Mouse (Mus musculus) E14TG2a.4 (cell line): ENCODE measurements around the gene Abcg5.

Experiments used
- H3K27me3 ChIP-seq: 2 replicates; pipeline ENCODE4 v1.6.1; 2014; ENCODE audit warnings: low read length, control low read depth; ENCODE audit not compliant: insufficient read depth
- H3K36me3 ChIP-seq: 2 replicates; pipeline ENCODE4 v1.6.1; 2014; ENCODE audit warnings: low read length, control low read depth; ENCODE audit not compliant: insufficient read depth
- H3K4me1 ChIP-seq: replicated peaks from 2 replicates; pipeline ENCODE4 v1.6.1; 2014; ENCODE audit warnings: low read depth, low read length, control low read depth
- H3K4me3 ChIP-seq: replicated peaks from 2 replicates; pipeline ENCODE4 v1.5.1; 2014; ENCODE audit warnings: mild to moderate bottlenecking, low read length
- H3K9me3 ChIP-seq: 2 replicates; pipeline ENCODE4 v1.6.1; 2014; ENCODE audit warnings: low read length, control low read depth
- CTCF ChIP-seq: conservative IDR thresholded peaks from 2 replicates; pipeline ENCODE4 v1.5.1; 2014; ENCODE audit warnings: low read length
- NANOG ChIP-seq: IDR thresholded peaks from 2 replicates; pipeline ENCODE4 v1.6.1; 2014; ENCODE audit warnings: borderline replicate concordance, low read length, mixed read lengths
- POU5F1 ChIP-seq: IDR thresholded peaks from 2 replicates; pipeline ENCODE4 v1.6.1; 2014; ENCODE audit warnings: low read length, borderline replicate concordance

The Abcg5 gene

GRCm38 (mm10) chr17:84693741-84694140 is 10.9 kb upstream of the Abcg5 start:
- Histone ChIP-seq H3K36me3 (no peaks in the 10 kb centered on the region), H3K9me3 (peaks cover 6% of the 10 kb centered on the region; the same call in 1 of the 2 replicates), H3K27me3 (peaks cover 61% of the 10 kb centered on the region), H3K4me1 (peaks cover 16% of the 10 kb centered on the region), H3K4me3 (no peak overlapping the region)
- TF ChIP-seq POU5F1 (no peak), NANOG (no peak), CTCF (no peak)

- H3K4me1 ChIP-seq, result peaks cover 16% of the 10 kb centered on the region
- no peak overlapping the region for H3K4me3 ChIP-seq
- TF ChIP-seq CTCF (no peak), NANOG (no peak), POU5F1 (no peak)
- H3K27me3 ChIP-seq, result peaks cover 37% of the 10 kb centered on the region
- peaks cover 6% of the 10 kb centered on the region; the same call in 1 of the 2 replicates for H3K9me3 ChIP-seq
- no peaks in the 10 kb centered on the region for H3K36me3 ChIP-seq
Observed at GRCm38 (mm10) chr17:84690111-84690510, 7.3 kb upstream of the Abcg5 start.

GRCm38 (mm10) chr17:84689316-84689715 is 6.5 kb upstream of the Abcg5 start:
- no peak overlapping the region for H3K4me3 ChIP-seq
- H3K4me1 ChIP-seq, result peaks cover 16% of the 10 kb centered on the region
- H3K36me3 ChIP-seq, result no peaks in the 10 kb centered on the region
- no peak for TF ChIP-seq NANOG
- TF ChIP-seq POU5F1, result no peak
- TF ChIP-seq CTCF, result no peak
- H3K9me3 ChIP-seq, result peaks cover 6% of the 10 kb centered on the region; the same call in 1 of the 2 replicates
- H3K27me3 ChIP-seq, result peaks cover 32% of the 10 kb centered on the region

- H3K4me1 ChIP-seq, result peaks cover 16% of the 10 kb centered on the region
- TF ChIP-seq NANOG (no peak), POU5F1 (no peak), CTCF (no peak)
- no peak overlapping the region for H3K4me3 ChIP-seq
- peaks cover 5% of the 10 kb centered on the region; the same call in 1 of the 2 replicates for H3K9me3 ChIP-seq
- H3K36me3 ChIP-seq, result no peaks in the 10 kb centered on the region
- H3K27me3 ChIP-seq, result peaks cover 33% of the 10 kb centered on the region
Observed at GRCm38 (mm10) chr17:84688834-84689233, 6.0 kb upstream of the Abcg5 start.

GRCm38 (mm10) chr17:84687994-84688393 is 5.2 kb upstream of the Abcg5 start:
- Histone ChIP-seq H3K4me3 (no peak overlapping the region), H3K27me3 (peaks cover 28% of the 10 kb centered on the region), H3K9me3 (no peaks in the 10 kb centered on the region), H3K4me1 (peaks cover 16% of the 10 kb centered on the region), H3K36me3 (no peaks in the 10 kb centered on the region)
- no peak for TF ChIP-seq CTCF
- no peak for TF ChIP-seq POU5F1
- no peak for TF ChIP-seq NANOG

- no peaks in the 10 kb centered on the region for H3K36me3 ChIP-seq
- no peaks in the 10 kb centered on the region for H3K4me1 ChIP-seq
- peaks cover 25% of the 10 kb centered on the region; the same call in 1 of the 2 replicates for H3K27me3 ChIP-seq
- TF ChIP-seq POU5F1 (no peak), CTCF (no peak)
- H3K9me3 ChIP-seq, result no peaks in the 10 kb centered on the region
- H3K4me3 ChIP-seq, result no peak overlapping the region
Observed at GRCm38 (mm10) chr17:84685286-84685685, 2.5 kb upstream of the Abcg5 start.

- H3K9me3 ChIP-seq, result no peaks in the 10 kb centered on the region
- H3K4me3 ChIP-seq, result no peak overlapping the region
- no peaks in the 10 kb centered on the region for H3K4me1 ChIP-seq
- H3K36me3 ChIP-seq, result no peaks in the 10 kb centered on the region
- peaks cover 25% of the 10 kb centered on the region; the same call in 1 of the 2 replicates for H3K27me3 ChIP-seq
- TF ChIP-seq POU5F1 (no peak), NANOG (no peak)
Observed at GRCm38 (mm10) chr17:84684284-84684683, 1.5 kb upstream of the Abcg5 start.

- Histone ChIP-seq H3K27me3 (peaks cover 36% of the 10 kb centered on the region), H3K9me3 (no peaks in the 10 kb centered on the region), H3K4me3 (no peak overlapping the region), H3K36me3 (no peaks in the 10 kb centered on the region), H3K4me1 (no peaks in the 10 kb centered on the region)
- TF ChIP-seq POU5F1, result no peak
- TF ChIP-seq NANOG, result no peak
- no peak for TF ChIP-seq CTCF
Observed at GRCm38 (mm10) chr17:84681670-84682069, 1.1 kb downstream of the Abcg5 start.

GRCm38 (mm10) chr17:84677595-84677994 is 5.2 kb downstream of the Abcg5 start:
- H3K4me3 ChIP-seq, result no peak overlapping the region
- no peaks in the 10 kb centered on the region for H3K36me3 ChIP-seq
- no peak for TF ChIP-seq NANOG
- TF ChIP-seq POU5F1, result no peak
- TF ChIP-seq CTCF, result no peak
- peaks cover 6% of the 10 kb centered on the region for H3K4me1 ChIP-seq
- peaks cover 45% of the 10 kb centered on the region for H3K27me3 ChIP-seq
- no peaks in the 10 kb centered on the region for H3K9me3 ChIP-seq
